In the genomic region with DNA sequence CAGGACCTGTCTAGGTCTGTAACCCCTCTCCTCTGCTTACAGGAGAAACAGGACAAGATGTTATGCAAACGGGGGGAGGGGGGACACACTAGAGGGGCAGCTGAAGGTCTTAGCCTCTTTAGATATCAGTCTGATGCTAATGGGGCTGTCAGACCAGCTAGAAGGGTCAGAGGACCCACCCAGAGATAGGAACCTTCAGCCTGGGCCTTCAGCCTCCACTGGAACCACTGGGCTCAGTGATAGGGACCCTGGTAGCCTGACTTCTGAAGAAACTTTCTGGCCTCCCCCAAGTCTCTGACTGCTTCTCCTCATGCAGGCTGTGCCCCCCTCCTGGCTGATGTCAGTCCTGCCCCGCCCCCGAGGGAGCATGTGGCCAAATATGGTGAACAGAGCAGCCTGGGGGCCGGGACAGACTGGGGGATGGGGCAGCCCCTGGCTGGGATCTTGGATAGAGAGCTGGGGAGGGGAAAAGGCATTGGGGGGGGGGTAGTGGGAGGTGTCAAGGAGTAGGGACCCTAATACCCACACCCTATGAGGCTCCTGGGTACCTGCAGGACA, we compare ENCODE assay signal across 12 mouse cellular contexts. TPM values are rescaled to one million over a fixed set of nuclear protein-coding genes. Genes with fewer than 3 reads are reported as not detected.
DNase-seq lines count a peak whose midpoint lies in the region; ATAC-seq lines count a peak whose summit lies in the region.
"Had no signal": no experiment of that assay in that cellular context is flagged by ENCODE, and none has a peak within 500 bp of the region (broad histone marks: within the 10 kb centered on the region; RNA-seq: fewer than 3 reads in every experiment).

No protein-coding gene starts in this region.

- H3K4me2 ChIP-seq in forebrain, embryonic 12.5 days = no peak overlapping the region; the same call in 1 of the 2 replicates
- H3K4me2 ChIP-seq in forebrain, embryonic 13.5 days = no peak overlapping the region
- no peak overlapping the region for H3K4me2 ChIP-seq in limb, embryonic 11.5 days (ENCODE audit: low read depth, severe bottlenecking)
- H3K4me2 ChIP-seq: midbrain, embryonic 11.5 days had no signal

- H3K4me1 ChIP-seq in forebrain, embryonic 12.5 days = peaks cover 45% of the 10 kb centered on the region
- peaks cover 46% of the 10 kb centered on the region for H3K4me1 ChIP-seq in forebrain, embryonic 13.5 days
- H3K4me1 ChIP-seq in limb, embryonic 11.5 days (ENCODE audit: control insufficient read depth, insufficient read depth, low read length) = peaks cover 73% of the 10 kb centered on the region

- WGBS in forebrain, embryonic 12.5 days = 41% methylated on average over 4 of the region's 4 CpGs
- 52% methylated on average over 4 of the region's 4 CpGs for WGBS in forebrain, embryonic 13.5 days
- WGBS in limb, embryonic 11.5 days = 26% methylated on average over 4 of the region's 4 CpGs

- no peaks in the 10 kb centered on the region for H3K9me3 ChIP-seq in forebrain, embryonic 12.5 days
- no peaks in the 10 kb centered on the region for H3K9me3 ChIP-seq in forebrain, embryonic 13.5 days (replicated peaks)
- H3K9me3 ChIP-seq in limb, embryonic 11.5 days (ENCODE audit: control insufficient read depth, low read length) = no peaks in the 10 kb centered on the region

- H3K27me3 ChIP-seq in forebrain, embryonic 12.5 days = 0 out of 2 replicates have a peak, but pooled peaks cover 20% of the 10 kb centered on the region
- no peaks in the 10 kb centered on the region; the same call in 1 of the 2 replicates for H3K27me3 ChIP-seq in forebrain, embryonic 13.5 days
- no peaks in the 10 kb centered on the region for H3K27me3 ChIP-seq in limb, embryonic 11.5 days (ENCODE audit: control insufficient read depth, insufficient read depth, low read length)

- no peak overlapping the region for H3K27ac ChIP-seq in forebrain, embryonic 12.5 days
- H3K27ac ChIP-seq in forebrain, embryonic 13.5 days = no peak overlapping the region
- no peak overlapping the region for H3K27ac ChIP-seq in limb, embryonic 11.5 days (replicated peaks; ENCODE audit: low read depth, low read length)

- H3K4me3 ChIP-seq in forebrain, embryonic 12.5 days (replicated peaks) = no peak overlapping the region
- no peak overlapping the region for H3K4me3 ChIP-seq in forebrain, embryonic 13.5 days
- no peak overlapping the region for H3K4me3 ChIP-seq in limb, embryonic 11.5 days (ENCODE audit: low read depth, low read length)

- DNase-seq in testis, postnatal 10 days (ENCODE audit: low spot score) = peak; percentile 78
- no peak for DNase-seq in testis, postnatal 14 days (ENCODE audit: low spot score)
- DNase-seq in limb, embryonic 11.5 days (ENCODE audit: low spot score) = no peak
- no peak for DNase-seq in layer of hippocampus, postnatal 36 days
- no peak for DNase-seq in ovary, adult 18-20 months (ENCODE audit: low spot score)
- DNase-seq: cerebellum, adult 18-20 months; thymus, postnatal 4 days had no signal

- H3K9ac ChIP-seq in forebrain, embryonic 12.5 days = peak overlapping the region; percentile 21; the same call in 1 of the 2 replicates
- H3K9ac ChIP-seq in forebrain, embryonic 13.5 days = no peak overlapping the region
- H3K9ac ChIP-seq in limb, embryonic 11.5 days (ENCODE audit: low read length) = peak overlapping the region; percentile 5; the same call in 1 of the 2 replicates

- peaks cover 7% of the 10 kb centered on the region; the same call in 1 of the 2 replicates for H3K36me3 ChIP-seq in forebrain, embryonic 12.5 days (replicated peaks)
- H3K36me3 ChIP-seq in forebrain, embryonic 13.5 days (ENCODE audit: poor library complexity, severe bottlenecking) = peaks cover 7% of the 10 kb centered on the region; the same call in 1 of the 2 replicates
- H3K36me3 ChIP-seq in limb, embryonic 11.5 days (ENCODE audit: control insufficient read depth, insufficient read depth, low read length) = peaks cover 5% of the 10 kb centered on the region; the same call in 1 of the 2 replicates

- ATAC-seq in forebrain, embryonic 12.5 days (ENCODE audit: low FRiP score) = no peak
- no peak for ATAC-seq in forebrain, embryonic 13.5 days
- ATAC-seq in limb, embryonic 11.5 days (ENCODE audit: insufficient number of reproducible peaks, low FRiP score, low TSS enrichment, low read depth) = no peak
- no peak for ATAC-seq in granulocyte monocyte progenitor cell, adult 5-6 weeks (replicated peaks; ENCODE audit: poor library complexity, severe bottlenecking)

RNA-seq across cellular contexts. Expression of gene Tead3, which starts 6.5 kb away (rescaled TPM):
- 4.2 and 5.1 TPM in 2 replicates for polyA plus RNA-seq in forebrain, embryonic 12.5 days (2016; fragmentation: Nextera tagmentation; extraction: Ambion mirVana)
- polyA plus RNA-seq in forebrain, embryonic 13.5 days (2015; fragmentation: Nextera tagmentation; extraction: Ambion mirVana) = 2.4 and 2.8 TPM in 2 replicates
- polyA plus RNA-seq in limb, embryonic 11.5 days (2014; fragmentation: Nextera tagmentation; extraction: Ambion mirVana) = 10.0 and 10.6 TPM in 2 replicates
- total RNA-seq in layer of hippocampus, postnatal 36 days (2021) = 1 to 10 TPM; 1.7 to 3.7 TPM
- 3.3 TPM in 1 of 2 replicates, not detected in the other for total RNA-seq in granulocyte monocyte progenitor cell, adult 5-6 weeks (2014; fragmentation: Nextera tagmentation)
- 0.04 TPM in 1 of 2 replicates, not detected in the other for total RNA-seq in granulocyte monocyte progenitor cell, adult 5-6 weeks (2017)

RNA-seq across cellular contexts. Expression of gene Rpl10a, which starts 15.9 kb away (rescaled TPM):
- 370 and 384 TPM in 2 replicates for polyA plus RNA-seq in forebrain, embryonic 12.5 days (2016; fragmentation: Nextera tagmentation; extraction: Ambion mirVana)
- 444 and 501 TPM in 2 replicates for polyA plus RNA-seq in forebrain, embryonic 13.5 days (2015; fragmentation: Nextera tagmentation; extraction: Ambion mirVana)
- polyA plus RNA-seq in limb, embryonic 11.5 days (2014; fragmentation: Nextera tagmentation; extraction: Ambion mirVana) = 616 TPM in 2 replicates
- total RNA-seq in layer of hippocampus, postnatal 36 days (2021) = 100 to 1,000 TPM; 342 TPM
- 2,618 and 3,063 TPM in 2 replicates for total RNA-seq in granulocyte monocyte progenitor cell, adult 5-6 weeks (2014; fragmentation: Nextera tagmentation)
- total RNA-seq in granulocyte monocyte progenitor cell, adult 5-6 weeks (2017) = 785 and 838 TPM in 2 replicates

RNA-seq across cellular contexts. Expression of gene Tulp1, which starts 20.9 kb away (rescaled TPM):
- 3.5 and 4.0 TPM in 2 replicates for polyA plus RNA-seq in forebrain, embryonic 12.5 days (2016; fragmentation: Nextera tagmentation; extraction: Ambion mirVana)
- 1.4 and 1.7 TPM in 2 replicates for polyA plus RNA-seq in forebrain, embryonic 13.5 days (2015; fragmentation: Nextera tagmentation; extraction: Ambion mirVana)
- 3.4 and 4.4 TPM in 2 replicates for polyA plus RNA-seq in limb, embryonic 11.5 days (2014; fragmentation: Nextera tagmentation; extraction: Ambion mirVana)
- not detected for total RNA-seq in layer of hippocampus, postnatal 36 days (2021)
- not detected in 2 replicates for total RNA-seq in granulocyte monocyte progenitor cell, adult 5-6 weeks (2014; fragmentation: Nextera tagmentation)
- total RNA-seq in granulocyte monocyte progenitor cell, adult 5-6 weeks (2017) = 0.69 TPM in 1 of 2 replicates, not detected in the other
- total RNA-seq: layer of hippocampus, adult 18-20 months had no signal

RNA-seq across cellular contexts. Expression of gene Fance, which starts 30.8 kb away (rescaled TPM):
- polyA plus RNA-seq in forebrain, embryonic 12.5 days (2016; fragmentation: Nextera tagmentation; extraction: Ambion mirVana) = 25.9 and 26.0 TPM in 2 replicates
- 22.6 and 24.6 TPM in 2 replicates for polyA plus RNA-seq in forebrain, embryonic 13.5 days (2015; fragmentation: Nextera tagmentation; extraction: Ambion mirVana)
- 27.3 and 29.4 TPM in 2 replicates for polyA plus RNA-seq in limb, embryonic 11.5 days (2014; fragmentation: Nextera tagmentation; extraction: Ambion mirVana)
- 10 to 100 TPM; 25.2 to 27.9 TPM for total RNA-seq in layer of hippocampus, postnatal 36 days (2021)
- 41.7 and 47.9 TPM in 2 replicates for total RNA-seq in granulocyte monocyte progenitor cell, adult 5-6 weeks (2014; fragmentation: Nextera tagmentation)
- 15.0 and 16.4 TPM in 2 replicates for total RNA-seq in granulocyte monocyte progenitor cell, adult 5-6 weeks (2017)
